Mouse (Mus musculus): ENCODE data around the gene Zfp672. TPM values are rescaled to one million over a fixed set of nuclear protein-coding genes. Genes with fewer than 3 reads are reported as not detected.
"Not testable (repeated sequence)": the region's sequence is repeated elsewhere in the genome, so short reads cannot be mapped to it uniquely, and the experiment has no call there.

The Zfp672 gene
- total RNA-seq, 2 experiments from 2014 or later, result 37.7 to 40.6 TPM

GRCm38 (mm10) chr11:58326781-58327180 lies 3.4 kb downstream of the Zfp672 start:
- no peak for DNase-seq

DNA sequence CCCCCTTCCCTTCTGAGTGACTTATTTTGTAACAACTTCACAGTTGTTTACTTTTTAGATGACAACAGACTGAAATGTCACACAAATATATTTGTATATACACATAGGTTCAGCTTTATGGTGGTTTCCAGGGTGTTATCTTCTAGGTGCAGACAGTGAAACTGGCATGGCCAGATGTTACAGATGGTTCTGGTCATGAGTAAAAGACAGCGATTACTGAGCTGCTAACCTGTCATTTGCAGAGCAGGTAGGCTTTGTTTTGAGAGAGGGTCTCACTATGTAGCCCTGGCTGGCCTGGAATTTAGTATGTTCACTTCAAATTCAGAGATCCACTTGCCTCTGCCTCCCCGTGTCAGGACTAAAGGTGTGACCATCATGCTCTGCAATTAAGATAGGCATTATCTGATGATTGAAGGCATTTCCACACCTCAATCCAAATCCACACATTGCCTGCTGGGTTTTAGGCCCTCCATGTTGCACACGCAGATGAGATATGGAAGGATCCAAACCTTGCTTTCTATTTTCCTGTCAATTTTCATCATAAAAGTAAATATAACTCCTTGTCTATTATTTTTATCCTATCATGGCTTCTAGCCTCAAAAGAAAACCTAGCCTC lies 5.4 kb downstream of the Zfp672 start:
- DNase-seq, result no peak

DNA sequence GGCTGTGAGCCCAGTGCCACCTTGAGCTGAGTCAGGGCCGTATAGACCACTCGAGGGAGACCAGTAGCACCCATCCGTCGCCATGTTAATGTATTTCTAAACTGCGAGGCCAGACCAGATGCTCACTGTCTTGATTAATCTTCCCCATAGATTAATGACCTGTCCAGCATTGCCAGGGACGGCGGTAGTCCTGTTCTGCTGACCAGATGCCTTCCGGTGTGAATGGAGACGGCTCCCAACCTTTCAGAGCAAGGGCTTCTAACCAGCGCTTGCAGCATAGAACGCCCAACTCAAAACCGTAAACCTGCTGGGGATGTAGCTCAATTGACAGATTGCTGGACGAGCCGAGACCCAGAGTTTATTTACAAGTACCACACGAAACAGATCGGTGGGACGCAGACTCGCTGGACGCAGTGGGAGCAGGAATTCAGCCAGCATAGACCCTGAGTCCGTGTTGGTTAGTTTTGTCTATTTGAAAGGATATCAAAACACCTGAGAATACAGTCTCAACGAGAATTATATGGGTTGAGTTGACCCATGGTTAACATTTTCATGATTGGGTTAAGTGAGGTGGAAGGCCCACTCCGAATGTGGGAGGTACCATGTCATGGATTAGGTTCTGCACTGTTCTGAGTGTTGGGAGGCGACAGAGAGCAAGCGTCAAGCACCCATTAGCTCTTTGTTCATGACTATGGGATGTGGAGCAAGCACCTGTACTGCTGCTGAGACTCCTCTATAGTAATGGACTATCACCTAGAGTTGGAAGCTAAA lies 6.4 kb downstream of the Zfp672 start:
- no peak for DNase-seq

- DNase-seq, result peak; percentile 97
These were observed 7.1 kb downstream of the Zfp672 start for GRCm38 (mm10) chr11:58322824-58323569.

- no peak for DNase-seq
These were observed 13.3 kb downstream of the Zfp672 start for GRCm38 (mm10) chr11:58316768-58317390.

- no peak for DNase-seq
These were observed 13.8 kb downstream of the Zfp672 start for GRCm38 (mm10) chr11:58316344-58316743.

- no peak for DNase-seq
These were observed 14.5 kb downstream of the Zfp672 start for GRCm38 (mm10) chr11:58315536-58316168.

DNA sequence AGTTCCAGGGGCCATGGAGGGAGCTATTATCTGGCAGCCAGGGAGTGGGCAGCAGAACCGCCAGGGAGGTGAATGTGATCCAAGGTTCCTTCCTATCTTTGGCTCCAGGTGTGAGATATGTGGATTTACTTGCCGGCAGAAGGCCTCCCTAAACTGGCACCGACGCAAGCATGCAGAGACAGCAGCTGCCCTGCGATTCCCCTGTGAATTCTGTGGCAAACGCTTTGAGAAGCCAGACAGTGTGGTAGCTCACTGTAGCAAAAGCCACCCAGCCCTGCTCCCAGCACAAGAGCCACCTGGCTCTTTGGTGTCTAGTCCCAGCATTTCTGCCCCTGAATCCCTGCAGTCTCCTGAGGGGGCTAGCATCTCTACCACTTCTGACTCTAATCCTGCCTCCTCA lies 16.1 kb downstream of the Zfp672 start:
- no peak for DNase-seq

- DNase-seq, result no peak
These were observed 21.5 kb downstream of the Zfp672 start for GRCm38 (mm10) chr11:58308661-58309060.

DNA sequence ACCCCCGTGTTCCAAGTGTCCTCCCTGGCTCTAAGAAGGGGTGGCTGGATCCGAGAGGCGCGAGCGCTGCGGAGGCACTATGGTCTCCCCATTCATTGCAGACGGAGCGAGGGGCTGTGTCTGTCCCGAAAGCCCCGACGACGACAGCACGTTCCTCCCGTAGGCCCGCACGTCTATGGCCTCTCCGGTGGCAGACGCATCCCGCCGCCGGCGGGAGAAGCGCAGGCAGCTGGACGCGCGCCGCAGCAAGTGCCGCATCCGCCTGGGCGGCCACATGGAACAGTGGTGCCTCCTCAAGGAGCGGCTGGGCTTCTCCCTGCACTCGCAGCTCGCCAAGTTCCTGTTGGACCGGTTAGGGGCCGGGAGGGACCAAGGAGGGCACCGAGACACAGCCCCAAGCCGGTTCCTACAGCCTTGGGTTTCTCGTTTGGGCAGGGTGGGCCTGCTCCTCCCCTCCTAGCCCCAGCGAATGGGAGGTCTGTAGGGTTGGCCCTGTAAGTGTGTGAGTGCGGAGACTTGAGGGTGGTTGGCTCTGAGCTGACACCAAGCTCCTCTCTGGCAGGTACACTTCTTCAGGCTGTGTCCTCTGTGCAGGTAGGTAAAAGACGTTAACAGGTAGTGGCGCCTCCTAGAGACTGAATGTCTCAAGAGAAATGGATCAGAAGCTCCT lies 22.6 kb downstream of the Zfp672 start:
- DNase-seq, result peak; percentile 53

DNA sequence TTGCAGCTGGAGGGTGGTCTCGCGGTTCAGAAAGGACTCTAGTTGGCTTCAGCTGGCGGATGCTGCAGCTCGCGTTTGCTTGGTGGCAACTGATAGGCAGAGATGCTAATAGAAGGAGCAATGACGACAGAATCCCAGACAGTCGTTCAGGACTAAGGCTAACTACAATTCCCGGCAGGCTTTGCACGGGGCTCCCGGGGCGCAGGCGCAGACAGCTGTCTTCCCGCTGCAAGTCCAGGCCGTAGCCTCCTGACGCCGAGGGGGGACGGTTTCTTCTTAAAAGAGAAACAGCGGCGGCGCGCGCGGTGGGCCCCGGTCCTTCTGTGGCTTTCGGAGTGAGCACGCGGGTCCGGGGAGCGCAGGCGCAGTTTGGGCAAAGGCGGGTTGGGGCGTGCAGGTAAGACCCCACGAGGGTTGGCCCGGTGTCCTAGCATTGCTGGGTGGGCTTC lies 23.3 kb downstream of the Zfp672 start, which contains the start of gene Zfp692:
Zfp692 (plus strand) TSS at position 210 of the 449 bp plus-strand sequence.
- DNase-seq, result peak; percentile 93

DNA sequence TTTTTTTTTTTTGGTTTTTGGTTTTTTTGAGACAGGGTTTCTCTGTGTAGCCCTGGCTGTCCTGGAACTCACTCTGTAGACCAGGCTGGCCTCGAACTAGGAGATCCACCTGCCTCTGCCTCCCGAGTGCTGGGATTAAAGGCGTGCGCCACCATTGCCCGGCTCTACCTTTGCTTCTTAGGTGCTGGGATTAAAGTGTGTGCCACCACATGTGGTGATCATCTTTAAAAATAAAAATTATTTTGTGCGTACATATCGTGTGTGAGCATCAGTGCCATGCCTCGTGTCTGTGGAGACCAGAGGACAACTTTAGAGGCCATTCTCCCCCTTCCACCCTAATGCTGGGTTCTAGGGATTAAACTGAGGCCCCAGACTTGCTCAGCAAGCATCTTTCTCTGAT lies 24.8 kb downstream of the Zfp672 start:
- not testable (repeated sequence) for DNase-seq

- DNase-seq, result no peak
These were observed 26.5 kb downstream of the Zfp672 start for GRCm38 (mm10) chr11:58303594-58303993.

GRCm38 (mm10) chr11:58302774-58303445 lies 27.2 kb downstream of the Zfp672 start:
- DNase-seq, result no peak

- peak; percentile 92 for DNase-seq
These were observed 28.0 kb downstream of the Zfp672 start for GRCm38 (mm10) chr11:58301837-58302754.

DNA sequence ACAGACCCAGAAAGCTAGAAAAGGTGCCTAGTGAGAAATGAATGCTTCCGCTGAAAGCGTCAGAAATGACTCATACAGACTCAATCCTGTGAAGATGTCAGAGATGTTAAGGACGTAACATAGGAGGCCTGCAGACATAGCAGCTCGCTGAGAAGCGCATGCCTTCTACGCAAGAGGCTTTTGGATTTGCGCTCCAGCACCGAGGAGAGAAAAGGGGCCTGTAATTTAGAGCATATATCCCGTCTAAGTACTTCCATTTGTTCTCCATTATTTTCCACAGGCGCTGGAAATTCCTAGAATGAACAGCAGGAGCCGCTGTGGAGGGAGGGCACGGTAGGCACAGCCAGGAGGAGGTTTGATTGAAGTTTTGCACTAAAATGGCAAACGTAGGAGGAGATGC lies 29.1 kb downstream of the Zfp672 start:
- peak; percentile 52 for DNase-seq

DNA sequence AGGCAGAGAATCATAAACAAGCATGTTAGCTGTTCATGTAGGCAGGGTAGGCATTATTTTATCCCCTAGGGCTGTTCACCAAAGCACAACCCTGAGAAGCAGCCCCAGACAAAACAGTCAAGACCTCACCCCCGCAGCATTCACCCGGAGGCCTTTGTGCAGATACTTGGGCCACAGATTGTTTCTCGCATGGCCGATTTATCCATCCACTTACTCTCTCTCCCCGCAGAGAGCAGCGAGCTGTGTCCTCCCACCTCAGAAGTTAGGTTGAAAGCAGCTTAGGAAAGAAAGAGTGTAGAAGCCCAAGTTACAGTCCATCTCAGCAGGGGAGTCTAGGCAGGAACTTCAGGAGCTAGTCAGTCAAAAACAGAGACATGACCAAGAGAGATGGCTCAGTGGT lies 32.7 kb downstream of the Zfp672 start:
- no peak for DNase-seq

DNA sequence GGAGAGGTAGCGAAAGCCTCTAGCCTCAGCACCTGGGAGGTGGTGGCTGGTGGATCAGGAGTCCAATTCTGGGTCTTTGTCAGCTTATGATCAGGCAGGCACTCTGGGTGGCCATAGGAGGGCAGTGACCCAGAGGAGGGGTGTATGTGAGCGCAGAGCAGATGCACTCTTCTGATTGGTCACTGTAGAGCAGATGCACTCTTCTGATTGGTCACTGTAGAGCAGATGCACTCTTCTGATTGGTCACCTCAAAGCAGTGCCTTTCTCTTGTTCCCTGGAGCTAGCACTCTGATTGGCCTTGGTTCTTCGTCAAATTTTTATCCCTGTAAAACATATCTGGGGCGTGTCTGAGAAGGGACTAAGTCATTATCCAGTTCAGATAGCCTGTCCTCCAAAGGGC lies 37.3 kb downstream of the Zfp672 start:
- DNase-seq, result no peak

- DNase-seq, result no peak
These were observed 39.3 kb downstream of the Zfp672 start for GRCm38 (mm10) chr11:58290812-58291211.

Measured in gastrocnemius, postnatal 25 days (tissue).